8 mouse cellular contexts compared by ENCODE assay signal in genomic region chr13:34344376-34345127, GRCm38 (mm10). TPM values are rescaled to one million over a fixed set of nuclear protein-coding genes. Genes with fewer than 3 reads are reported as not detected.
DNase-seq lines count a peak whose midpoint lies in the region; ATAC-seq and TF ChIP-seq lines count a peak whose summit lies in the region.

No protein-coding gene starts in this region.

- no peaks in the 10 kb centered on the region for H3K9me3 ChIP-seq in heart, embryonic 16.5 days (replicated peaks; ENCODE audit: control insufficient read depth, low read length)

- peaks cover 6% of the 10 kb centered on the region for H3K4me1 ChIP-seq in cortical plate, adult 2 months (ENCODE audit: control insufficient read depth, insufficient read depth, low read length)
- peaks cover 17% of the 10 kb centered on the region for H3K4me1 ChIP-seq in heart, embryonic 16.5 days (ENCODE audit: control insufficient read depth, insufficient read depth, low read length)
- peaks cover 9% of the 10 kb centered on the region for H3K4me1 ChIP-seq in small intestine, adult 2 months (ENCODE audit: control insufficient read depth, insufficient read depth, insufficient read length, low read length)

- peak; percentile 52 for DNase-seq in spleen, adult 12 weeks (ENCODE audit: low spot score)
- no peak for DNase-seq in spleen, postnatal 14 days (ENCODE audit: low spot score in 2 of 2)
- peak; percentile 33 to 52 for DNase-seq in layer of hippocampus, postnatal 25 days (ENCODE audit: extremely low spot score in 1 of 2, low spot score in 1 of 2)
- DNase-seq in lung, postnatal 4 days: peak; percentile 52 to 66
- no peak for DNase-seq in T-cell, adult 2 months (ENCODE audit: low spot score)

- ATAC-seq in heart, embryonic 16.5 days (replicated peaks; ENCODE audit: extremely low read depth, insufficient read depth, low FRiP score): peak; percentile 38

- TF ChIP-seq POLR2A in cortical plate, adult 2 months (IDR thresholded peaks at IDR 0.05; ENCODE audit: extremely low read depth, insufficient read depth, low read length): no peak
- no peak for TF ChIP-seq POLR2A in small intestine, adult 2 months (IDR thresholded peaks at IDR 0.05; ENCODE audit: low read depth, low read length)

- no peaks in the 10 kb centered on the region for H3K36me3 ChIP-seq in heart, embryonic 16.5 days (ENCODE audit: control insufficient read depth, insufficient read depth)
- no peaks in the 10 kb centered on the region for H3K36me3 ChIP-seq in small intestine, adult 2 months (ENCODE audit: control insufficient read depth, insufficient read depth, low read length)

- WGBS in heart, embryonic 16.5 days: under 1% methylated on average over 72 of the region's 101 CpGs
- WGBS in small intestine, adult 2 months: under 1% methylated on average over 100 of the region's 101 CpGs

- peaks cover 3% of the 10 kb centered on the region; the same call in 1 of the 2 replicates for H3K27me3 ChIP-seq in heart, embryonic 16.5 days (ENCODE audit: control insufficient read depth, insufficient read depth, low read length)
- no peaks in the 10 kb centered on the region for H3K27me3 ChIP-seq in small intestine, adult 2 months (ENCODE audit: control insufficient read depth, insufficient read depth, low read length)

- TF ChIP-seq CTCF in cortical plate, adult 2 months (IDR thresholded peaks at IDR 0.05; ENCODE audit: extremely low read depth, insufficient read depth, low read length): no peak
- no peak for TF ChIP-seq CTCF in small intestine, adult 2 months (IDR thresholded peaks at IDR 0.05; ENCODE audit: extremely low read depth, insufficient read length, insufficient replicate concordance, low read depth, low read length)

- peak overlapping the region; percentile 92 for H3K4me3 ChIP-seq in cortical plate, adult 2 months (ENCODE audit: insufficient read depth, low read length)
- peak overlapping the region; percentile 84 for H3K4me3 ChIP-seq in heart, embryonic 16.5 days (ENCODE audit: low read length)
- peak overlapping the region; percentile 79 for H3K4me3 ChIP-seq in small intestine, adult 2 months (ENCODE audit: low read depth, low read length)

- peak overlapping the region; percentile 87 for H3K9ac ChIP-seq in heart, embryonic 16.5 days (ENCODE audit: low read length)

- H3K27ac ChIP-seq in cortical plate, adult 2 months (ENCODE audit: insufficient read depth, low read length): peak overlapping the region; percentile 60
- H3K27ac ChIP-seq in heart, embryonic 16.5 days (ENCODE audit: low read length): peak overlapping the region; percentile 69
- H3K27ac ChIP-seq in small intestine, adult 2 months (ENCODE audit: insufficient read depth, low read depth, low read length): peak overlapping the region; percentile 73

- H3K4me2 ChIP-seq in heart, embryonic 16.5 days (ENCODE audit: low read depth, low read length): peak overlapping the region; percentile 93

RNA-seq across cellular contexts. Expression of gene Slc22a23, which starts 0.4 kb away (rescaled TPM):
- polyA plus RNA-seq in cortical plate, adult 2 months (2012; rRNA removed): 48.1 and 54.4 TPM in 2 replicates
- 2.7 and 3.3 TPM in 2 replicates for polyA plus RNA-seq in heart, embryonic 16.5 days (2015; fragmentation: Nextera tagmentation; extraction: Ambion mirVana)
- total RNA-seq in layer of hippocampus, postnatal 25 days (2021): 10 to 100 TPM; 43.3 to 43.7 TPM
- 25.9 and 52.9 TPM in 2 replicates for polyA plus RNA-seq in small intestine, adult 2 months (2012; rRNA removed)

Comparison
In these comparisons a context has a peak if more than half of its experiments do, and no peak if none do; other contexts are left out.
1. DNase-seq: peak in spleen, adult 12 weeks (single experiment), layer of hippocampus, postnatal 25 days (2 of 2) and lung, postnatal 4 days (2 of 2); none in spleen, postnatal 14 days (0 of 2) and T-cell, adult 2 months (single experiment).
2. Peak in every context shown above with its lines, with median percentiles within 50 percentile points of each other: H3K27ac ChIP-seq and H3K4me3 ChIP-seq.